Mouse (Mus musculus) CD4-positive, CD25-positive, alpha-beta regulatory T cell, adult 4 months (primary cell): ENCODE results near the gene Olfr1181. TPM values are rescaled to one million over a fixed set of nuclear protein-coding genes. Genes with fewer than 3 reads are reported as not detected.
"Not testable (repeated sequence)": the region's sequence is repeated elsewhere in the genome, so short reads cannot be mapped to it uniquely, and the experiment has no call there.

ENCODE experiments used
- ATAC-seq: one replicate; pipeline ENCODE4 v1.8.0; 2017
- polyA plus RNA-seq, 2 experiments: library from polyadenylated mRNA; unstranded; fragments of 100-300 nt; shearing (Covaris generic); gene quantifications; one replicate each; pipeline ENCODE4 v1.2.1; 2017

The Olfr1181 gene
- not detected for polyA plus RNA-seq

DNA sequence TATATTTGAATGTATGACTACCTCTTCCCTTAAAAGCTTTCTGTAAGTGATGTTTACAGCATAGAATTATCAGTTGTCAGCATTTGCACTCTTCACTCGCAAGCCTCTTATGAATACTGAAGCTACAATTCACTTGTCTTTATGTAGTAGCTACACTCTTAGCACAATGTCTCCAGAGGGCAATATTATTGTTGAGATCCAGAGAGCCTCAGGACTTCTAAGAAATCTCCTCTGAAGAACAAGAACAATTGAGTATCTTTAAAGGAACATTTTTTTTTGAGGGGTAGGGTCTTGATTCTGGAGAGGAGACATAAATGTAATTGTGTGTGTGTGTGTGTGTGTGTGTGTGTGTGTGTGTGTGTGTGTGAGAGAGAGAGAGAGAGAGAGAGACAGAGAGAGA lies at the start of gene Olfr1181:
TSS of gene Olfr1181 (minus strand) at position 101 of the 400 bp plus-strand sequence.
- ATAC-seq: no peak

DNA sequence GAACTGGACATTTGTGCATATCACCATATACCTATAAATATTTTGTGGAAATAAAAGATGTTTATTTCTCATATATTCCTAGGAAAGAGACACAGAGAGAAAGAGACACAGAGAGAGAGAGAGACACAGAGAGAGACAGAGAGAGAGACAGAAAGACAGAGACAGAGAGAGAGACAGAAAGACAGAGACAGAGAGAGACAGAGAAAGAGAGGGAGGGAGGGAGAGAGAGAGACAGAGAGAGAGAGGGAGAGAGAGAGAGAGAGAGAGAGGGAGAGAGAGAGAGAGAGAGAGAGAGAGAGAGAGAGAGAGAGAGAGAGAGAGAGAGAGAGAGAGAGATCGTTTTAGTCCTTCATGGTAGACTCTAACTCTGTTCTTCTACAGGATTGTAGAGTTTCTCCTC lies 28.6 kb upstream of the Olfr1181 start, which contains the start of gene Olfr1183:
TSS of gene Olfr1183 (plus strand) at position 301 of the 400 bp plus-strand sequence.
- not testable (repeated sequence) for ATAC-seq

DNA sequence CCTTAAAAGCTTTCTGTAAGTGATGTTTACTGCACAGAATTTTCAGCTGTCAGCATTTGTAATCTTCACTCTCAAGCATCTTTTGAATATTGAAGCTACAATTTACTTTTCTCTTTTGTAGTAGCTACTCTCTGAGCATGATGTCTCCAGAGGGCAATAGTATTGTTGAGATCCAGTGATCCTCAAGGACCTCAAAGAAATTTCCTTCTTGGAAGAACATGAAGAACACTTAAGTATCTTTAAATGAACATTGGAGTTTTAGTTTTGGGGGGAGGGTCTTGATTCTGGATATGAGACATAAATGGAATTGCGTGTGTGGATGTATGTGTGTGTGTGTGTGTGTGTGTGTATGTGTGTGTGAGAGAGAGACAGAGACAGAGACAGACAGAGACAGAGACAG lies 23.1 kb upstream of the Olfr1181 start, which contains the start of gene Gm13757:
TSS of gene Gm13757 (minus strand) at position 101 of the 400 bp plus-strand sequence.
- ATAC-seq: no peak

DNA sequence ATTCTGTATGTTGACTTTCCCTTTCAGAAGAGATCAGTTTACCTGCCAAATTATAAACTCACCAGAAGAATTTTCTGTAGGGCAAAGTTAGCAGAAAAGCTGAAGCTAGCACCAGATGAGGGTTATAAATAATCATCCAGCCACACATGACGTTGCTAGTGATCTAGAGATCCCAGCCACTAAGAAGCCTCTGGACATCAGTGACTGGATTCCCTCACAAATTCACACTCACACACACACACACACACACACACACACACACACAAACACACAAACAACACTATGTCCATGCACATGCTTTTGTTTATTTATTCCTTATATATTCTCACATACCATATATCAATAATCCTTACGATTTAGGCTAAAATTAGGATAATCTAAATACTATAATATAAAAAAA lies 6.9 kb downstream of the Olfr1181 start, which contains the start of gene Olfr1180:
TSS of gene Olfr1180 (minus strand) at position 101 of the 400 bp plus-strand sequence.
- no peak for ATAC-seq

- no peak for ATAC-seq
Measured at GRCm38 (mm10) chr2:88406353-88406752, 19.6 kb downstream of the Olfr1181 start, which contains the start of gene Olfr1179. Gene Olfr1179 (minus strand): TSS chr2:88406453.

DNA sequence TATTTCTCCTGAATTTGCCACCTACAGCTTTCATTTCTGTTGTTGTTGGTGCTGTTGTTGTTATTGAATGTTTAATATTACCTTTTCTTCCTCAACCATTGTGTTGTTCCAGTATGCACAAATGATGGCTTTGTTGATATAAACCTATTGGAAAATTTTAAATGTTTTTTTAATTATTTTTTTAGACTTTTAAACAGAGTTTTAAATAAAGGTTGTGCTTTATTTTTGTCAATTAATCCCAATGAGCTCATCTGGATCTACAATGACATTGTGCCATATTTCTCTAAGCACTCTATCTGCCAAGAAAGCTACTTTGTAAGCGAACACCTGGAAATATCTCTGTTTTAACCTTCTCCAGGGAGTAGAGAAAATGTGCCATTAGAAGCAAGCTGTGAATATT lies 39.2 kb downstream of the Olfr1181 start, which contains the start of gene Olfr1178:
TSS of gene Olfr1178 (plus strand) at position 301 of the 400 bp plus-strand sequence.
- no peak for ATAC-seq

Other genes starting within 250 kb of the Olfr1181 start
- not detected for gene Olfr1168, start 244.3 kb downstream of the Olfr1181 start, polyA plus RNA-seq
- gene Olfr1170, start 197.8 kb downstream of the Olfr1181 start, polyA plus RNA-seq: not detected
- gene Olfr1173, start 146.3 kb downstream of the Olfr1181 start, polyA plus RNA-seq: under 1 TPM in 1 of 2 experiments, not detected in 1; 0.13 TPM
- gene Olfr1174-ps, start 111.0 kb downstream of the Olfr1181 start, polyA plus RNA-seq: not detected
- gene Olfr1175-ps, start 99.0 kb downstream of the Olfr1181 start, polyA plus RNA-seq: not detected
- gene Olfr1176, start 89.5 kb downstream of the Olfr1181 start, polyA plus RNA-seq: not detected
- gene Olfr1177-ps, start 79.7 kb downstream of the Olfr1181 start, polyA plus RNA-seq: not detected
- under 1 TPM in 1 of 2 experiments, not detected in 1; 0.17 TPM for gene Olfr1178, start 39.1 kb downstream of the Olfr1181 start, polyA plus RNA-seq
- gene Olfr1179, start 19.7 kb downstream of the Olfr1181 start, polyA plus RNA-seq: not detected
- not detected for gene Olfr1180, start 7.0 kb downstream of the Olfr1181 start, polyA plus RNA-seq
- gene Gm13757, start 23.0 kb upstream of the Olfr1181 start, polyA plus RNA-seq: not detected
- not detected for gene Olfr1183, start 28.7 kb upstream of the Olfr1181 start, polyA plus RNA-seq
- gene Olfr1184, start 57.4 kb upstream of the Olfr1181 start, polyA plus RNA-seq: not detected
- gene Olfr1185-ps1, start 67.1 kb upstream of the Olfr1181 start, polyA plus RNA-seq: under 1 TPM in 1 of 2 experiments, not detected in 1; 0.44 TPM
- not detected for gene Olfr1186, start 92.4 kb upstream of the Olfr1181 start, polyA plus RNA-seq
- gene Olfr1188, start 130.8 kb upstream of the Olfr1181 start, polyA plus RNA-seq: not detected
- gene Olfr1189, start 160.3 kb upstream of the Olfr1181 start, polyA plus RNA-seq: not detected
- gene Olfr1191-ps1, start 214.4 kb upstream of the Olfr1181 start, polyA plus RNA-seq: not detected
- under 1 TPM; 0.15 to 0.16 TPM for gene Olfr1192-ps1, start 222.3 kb upstream of the Olfr1181 start, polyA plus RNA-seq
- gene Olfr1193, start 249.5 kb upstream of the Olfr1181 start, polyA plus RNA-seq: not detected